Comparison of ENCODE assay signal across 8 mouse cellular contexts in genomic region chr10:61978112-61978865, GRCm38 (mm10). TPM values are rescaled to one million over a fixed set of nuclear protein-coding genes. Genes with fewer than 3 reads are reported as not detected.
DNase-seq lines count a peak whose midpoint lies in the region; ATAC-seq and TF ChIP-seq lines count a peak whose summit lies in the region.

No protein-coding gene starts in this region.

- peak; percentile 25; the same call in 1 of the 2 replicates for ATAC-seq in kidney, postnatal 0 days (replicated peaks; ENCODE audit: low FRiP score, low read depth)
- ATAC-seq in liver, postnatal 0 days = no peak

- H3K9me3 ChIP-seq in kidney, postnatal 0 days (replicated peaks; ENCODE audit: low read length) = no peaks in the 10 kb centered on the region
- H3K9me3 ChIP-seq in liver, postnatal 0 days (ENCODE audit: low read length) = 0 out of 2 replicates have a peak, but pooled peaks cover 5% of the 10 kb centered on the region

- H3K27me3 ChIP-seq in kidney, adult 2 months (replicated peaks; ENCODE audit: control insufficient read depth, insufficient read depth, low read length) = peaks cover 2% of the 10 kb centered on the region; the same call in 1 of the 2 replicates
- H3K27me3 ChIP-seq in kidney, postnatal 0 days (ENCODE audit: insufficient read depth, low read length) = peaks cover 7% of the 10 kb centered on the region
- H3K27me3 ChIP-seq in liver, postnatal 0 days (ENCODE audit: insufficient read depth, low read length) = peaks cover 45% of the 10 kb centered on the region

- TF ChIP-seq POLR2A in kidney, adult 2 months (IDR thresholded peaks at IDR 0.05; ENCODE audit: low read depth, low read length) = no peak
- no peak for TF ChIP-seq POLR2A in brain, embryonic 14.5 days (IDR thresholded peaks at IDR 0.05; ENCODE audit: borderline replicate concordance, extremely low read depth, insufficient read depth, insufficient read length, poor library complexity, severe bottlenecking)

- no peaks in the 10 kb centered on the region for H3K36me3 ChIP-seq in kidney, adult 2 months (ENCODE audit: control insufficient read depth, insufficient read depth, low read length)
- no peaks in the 10 kb centered on the region for H3K36me3 ChIP-seq in kidney, postnatal 0 days (ENCODE audit: insufficient read depth, low read length)
- no peaks in the 10 kb centered on the region for H3K36me3 ChIP-seq in liver, postnatal 0 days (replicated peaks; ENCODE audit: insufficient read depth, low read length)

- no peak for DNase-seq in kidney, adult 2 months
- DNase-seq in kidney, adult 11 months = no peak
- DNase-seq in brain, embryonic 14.5 days (ENCODE audit: low read depth) = peak; percentile 47
- peak; percentile 21 to 30 for DNase-seq in gastrocnemius, adult 8-10 months (ENCODE audit: low spot score in 2 of 2)
- DNase-seq in kidney, postnatal 0 days (ENCODE audit: low spot score) = peak; percentile 67
- DNase-seq in liver, postnatal 0 days = no peak
- DNase-seq in retina, postnatal 1 day = peak; percentile 59
- DNase-seq in c-Kit-positive CD71-positive TER-119-positive erythroid progenitor cells, embryonic 14.5 days (ENCODE audit: low spot score) = no peak

- H3K4me1 ChIP-seq in kidney, adult 2 months (ENCODE audit: control insufficient read depth, insufficient read depth, low read length) = no peaks in the 10 kb centered on the region
- peaks cover 15% of the 10 kb centered on the region for H3K4me1 ChIP-seq in kidney, postnatal 0 days (replicated peaks; ENCODE audit: insufficient read depth, low read length)
- peaks cover 9% of the 10 kb centered on the region for H3K4me1 ChIP-seq in liver, postnatal 0 days (ENCODE audit: insufficient read depth)

- WGBS in kidney, adult 2 months = under 1% methylated on average over 65 of the region's 65 CpGs
- WGBS in kidney, postnatal 0 days = under 1% methylated on average over 65 of the region's 65 CpGs
- WGBS in liver, postnatal 0 days (ENCODE audit: insufficient replicate concordance) = 1% methylated on average over 65 of the region's 65 CpGs

- no peak for TF ChIP-seq EP300 in liver, postnatal 0 days (IDR thresholded peaks at IDR 0.05; ENCODE audit: low read depth)

- no peak for TF ChIP-seq CTCF in kidney, adult 2 months (conservative IDR thresholded peaks at IDR 0.05; ENCODE audit: insufficient read depth, insufficient read length, low read depth, low read length)
- TF ChIP-seq CTCF in brain, embryonic 14.5 days (IDR thresholded peaks at IDR 0.05; ENCODE audit: borderline replicate concordance, extremely low read depth, insufficient read depth, insufficient read length) = no peak
- peak; percentile 25; the same call in 1 of the 2 replicates for TF ChIP-seq CTCF in kidney, postnatal 0 days (IDR thresholded peaks at IDR 0.05; ENCODE audit: low read depth)
- no peak for TF ChIP-seq CTCF in liver, postnatal 0 days (IDR thresholded peaks at IDR 0.05; ENCODE audit: low read depth)

- H3K27ac ChIP-seq in kidney, adult 2 months (ENCODE audit: insufficient read depth, low read depth, low read length) = no peak overlapping the region
- no peak overlapping the region for H3K27ac ChIP-seq in kidney, postnatal 0 days
- no peak overlapping the region for H3K27ac ChIP-seq in liver, postnatal 0 days (ENCODE audit: low read depth)

- H3K4me3 ChIP-seq in kidney, adult 2 months (ENCODE audit: insufficient read depth, low read depth, low read length) = peak overlapping the region; percentile 30
- H3K4me3 ChIP-seq in kidney, postnatal 0 days (replicated peaks; ENCODE audit: low read depth, low read length) = peak overlapping the region; percentile 42
- peak overlapping the region; percentile 35 for H3K4me3 ChIP-seq in liver, postnatal 0 days (ENCODE audit: low read depth, low read length)

- peak overlapping the region; percentile 31 for H3K9ac ChIP-seq in kidney, postnatal 0 days (ENCODE audit: low read depth, low read length)
- H3K9ac ChIP-seq in liver, postnatal 0 days (replicated peaks) = no peak overlapping the region

- peak overlapping the region; percentile 81 for H3K4me2 ChIP-seq in kidney, postnatal 0 days (ENCODE audit: low read length)
- H3K4me2 ChIP-seq in liver, postnatal 0 days (ENCODE audit: low read depth, low read length) = peak overlapping the region; percentile 62

RNA-seq across cellular contexts. Expression of gene Col13a1, which starts 0.6 kb away (rescaled TPM):
- 0.34 and 0.44 TPM in 2 replicates for polyA plus RNA-seq in kidney, adult 2 months (2012; rRNA removed)
- polyA plus RNA-seq in brain, embryonic 14.5 days (2012; rRNA removed) = 2.1 and 3.2 TPM in 2 replicates
- total RNA-seq in gastrocnemius, adult 8-10 months (2022) = 1 to 10 TPM in 1 of 4 experiments, under 1 TPM in 3; 0.59 to 1.1 (median 0.75) TPM
- 5.8 and 7.3 TPM in 2 replicates for polyA plus RNA-seq in kidney, postnatal 0 days (2015; fragmentation: Nextera tagmentation; extraction: Ambion mirVana)
- polyA plus RNA-seq in liver, postnatal 0 days (2015; fragmentation: Nextera tagmentation; extraction: Ambion mirVana) = 1.5 and 1.6 TPM in 2 replicates

Comparison
In these comparisons a context has a peak if more than half of its experiments do, and no peak if none do; other contexts are left out.
1. DNase-seq: peak in brain, embryonic 14.5 days (single experiment), gastrocnemius, adult 8-10 months (2 of 2), kidney, postnatal 0 days (single experiment) and retina, postnatal 1 day (single experiment); none in kidney, adult 2 months (single experiment), kidney, adult 11 months (single experiment), liver, postnatal 0 days (single experiment) and c-Kit-positive CD71-positive TER-119-positive erythroid progenitor cells, embryonic 14.5 days (single experiment).
2. Peak in every context shown above with its lines, with median percentiles within 50 percentile points of each other: H3K4me3 ChIP-seq.